Comparison of ENCODE assay signal across 11 mouse cellular contexts in the genomic region with DNA sequence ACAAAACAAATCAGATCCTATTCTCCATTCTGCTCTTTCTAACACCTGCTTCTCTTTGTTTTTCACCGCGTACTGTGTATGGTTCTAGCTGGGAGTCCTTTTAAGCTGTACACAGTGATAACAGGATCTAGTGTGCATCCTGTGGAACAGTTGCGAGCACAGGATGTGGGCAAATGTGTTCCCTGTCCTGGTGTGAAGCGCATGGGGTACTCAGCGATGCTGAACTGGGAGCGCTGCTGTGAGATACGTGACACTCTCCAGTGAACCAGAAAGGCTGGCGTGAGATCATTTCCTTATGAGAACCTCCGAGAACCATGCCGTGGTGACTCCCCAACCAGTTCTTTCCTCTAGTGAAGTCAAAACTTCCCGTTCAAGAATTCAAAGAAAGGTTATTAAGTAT.
A peak's percentile ranks its signal among the peaks of the same experiment; 100 is the strongest.
DNase-seq lines count a peak whose midpoint lies in the region; ATAC-seq and TF ChIP-seq lines count a peak whose summit lies in the region.
"Had no signal": no experiment of that assay in that cellular context is flagged by ENCODE, and none has a peak within 500 bp of the region (broad histone marks: within the 10 kb centered on the region; RNA-seq: fewer than 3 reads in every experiment).

No protein-coding gene starts in this region.

- 75% methylated on average over 11 of the region's 11 CpGs for WGBS in limb, embryonic 13.5 days
- 90% methylated on average over 11 of the region's 11 CpGs for WGBS in limb, embryonic 10.5 days
- 14% methylated on average over 11 of the region's 11 CpGs for WGBS in liver, embryonic 14.5 days (ENCODE audit: insufficient replicate concordance)

- no peak for ATAC-seq in limb, embryonic 13.5 days (ENCODE audit: low FRiP score, low read depth)
- peak; percentile 40; the same call in 1 of the 2 replicates for ATAC-seq in liver, embryonic 14.5 days (ENCODE audit: insufficient read depth)

- H3K4me3 ChIP-seq in limb, embryonic 13.5 days: no peak overlapping the region
- no peak overlapping the region for H3K4me3 ChIP-seq in limb, embryonic 10.5 days
- H3K4me3 ChIP-seq in brown adipose tissue, adult 24 weeks (ENCODE audit: insufficient read depth, low read depth, low read length): peak overlapping the region; percentile 19; the same call in 1 of the 2 replicates
- H3K4me3 ChIP-seq in liver, embryonic 14.5 days (ENCODE audit: insufficient read depth in 1 of 2, low read depth in 2 of 2, low read length in 2 of 2): no peak overlapping the region; a peak in 1 of 4 replicates
- H3K4me3 ChIP-seq: neural tube, embryonic 12.5 days had no signal

- peak overlapping the region; percentile 39 for H3K4me2 ChIP-seq in limb, embryonic 13.5 days (replicated peaks)
- peak overlapping the region; percentile 51 for H3K4me2 ChIP-seq in liver, embryonic 14.5 days (ENCODE audit: low read depth)
- H3K4me2 ChIP-seq: neural tube, embryonic 12.5 days had no signal

- no peak overlapping the region for H3K9ac ChIP-seq in limb, embryonic 13.5 days
- peak overlapping the region; percentile 40 for H3K9ac ChIP-seq in liver, embryonic 14.5 days (replicated peaks)
- H3K9ac ChIP-seq: neural tube, embryonic 12.5 days had no signal

- no peak for TF ChIP-seq CTCF in liver, embryonic 14.5 days (IDR thresholded peaks at IDR 0.05; ENCODE audit: low read depth)

- H3K9me3 ChIP-seq in limb, embryonic 13.5 days: no peaks in the 10 kb centered on the region
- no peaks in the 10 kb centered on the region for H3K9me3 ChIP-seq in limb, embryonic 10.5 days (replicated peaks)
- H3K9me3 ChIP-seq in liver, embryonic 14.5 days (ENCODE audit: control insufficient read depth, low read length): no peaks in the 10 kb centered on the region
- H3K9me3 ChIP-seq: neural tube, embryonic 12.5 days had no signal

- H3K36me3 ChIP-seq in limb, embryonic 13.5 days: no peaks in the 10 kb centered on the region
- H3K36me3 ChIP-seq in limb, embryonic 10.5 days: no peaks in the 10 kb centered on the region
- no peaks in the 10 kb centered on the region for H3K36me3 ChIP-seq in liver, embryonic 14.5 days (replicated peaks; ENCODE audit: control insufficient read depth, insufficient read depth, low read depth)
- H3K36me3 ChIP-seq: neural tube, embryonic 12.5 days had no signal

- no peak overlapping the region for H3K27ac ChIP-seq in limb, embryonic 13.5 days
- no peak overlapping the region for H3K27ac ChIP-seq in limb, embryonic 10.5 days
- no peak overlapping the region for H3K27ac ChIP-seq in brown adipose tissue, adult 24 weeks (replicated peaks; ENCODE audit: low read depth, low read length)
- no peak overlapping the region for H3K27ac ChIP-seq in liver, embryonic 14.5 days
- H3K27ac ChIP-seq: neural tube, embryonic 12.5 days; stomach, postnatal 0 days had no signal

- no peak for DNase-seq in limb, embryonic 10.5 days (ENCODE audit: low spot score)
- no peak for DNase-seq in liver, embryonic 14.5 days (ENCODE audit: low read depth in 3 of 3, low spot score in 3 of 3)
- DNase-seq in thymus, postnatal 10 days (ENCODE audit: low spot score in 2 of 2): peak; percentile 62 to 70
- no peak for DNase-seq in layer of hippocampus, adult 9-10 months (ENCODE audit: low spot score)
- no peak for DNase-seq in urinary bladder, postnatal 14 days (ENCODE audit: low spot score)
- DNase-seq in right cerebral cortex, postnatal 25 days: no peak
- DNase-seq: cerebellum, postnatal 10 days had no signal

- no peaks in the 10 kb centered on the region for H3K27me3 ChIP-seq in limb, embryonic 13.5 days
- H3K27me3 ChIP-seq in limb, embryonic 10.5 days (ENCODE audit: low read depth, poor library complexity, severe bottlenecking): no peaks in the 10 kb centered on the region
- H3K27me3 ChIP-seq in liver, embryonic 14.5 days (ENCODE audit: control insufficient read depth, insufficient read depth, low read length): no peaks in the 10 kb centered on the region
- H3K27me3 ChIP-seq: neural tube, embryonic 12.5 days had no signal

- no peak for TF ChIP-seq EP300 in liver, embryonic 14.5 days (IDR thresholded peaks at IDR 0.05; ENCODE audit: low read depth)

- peaks cover 25% of the 10 kb centered on the region for H3K4me1 ChIP-seq in limb, embryonic 13.5 days
- peaks cover 12% of the 10 kb centered on the region for H3K4me1 ChIP-seq in limb, embryonic 10.5 days
- H3K4me1 ChIP-seq in brown adipose tissue, adult 24 weeks (ENCODE audit: control insufficient read depth, insufficient read depth, insufficient read length, low read length): peaks cover 3% of the 10 kb centered on the region; the same call in 1 of the 2 replicates
- peaks cover 59 to 61% of the 10 kb centered on the region in 2 experiments for H3K4me1 ChIP-seq in liver, embryonic 14.5 days (replicated peaks; ENCODE audit: control insufficient read depth in 2 of 2, insufficient read depth in 2 of 2, low read length in 1 of 2)
- H3K4me1 ChIP-seq: neural tube, embryonic 12.5 days had no signal

Comparison
In these comparisons a context has a peak if more than half of its experiments do, and no peak if none do; other contexts are left out.
1. DNase-seq: peak in thymus, postnatal 10 days (2 of 2); none in limb, embryonic 10.5 days (single experiment), liver, embryonic 14.5 days (0 of 3), layer of hippocampus, adult 9-10 months (single experiment), urinary bladder, postnatal 14 days (single experiment) and right cerebral cortex, postnatal 25 days (single experiment).